Mouse (Mus musculus): Measurements from ENCODE around the gene Cops8. TPM values are rescaled to one million over a fixed set of nuclear protein-coding genes. Genes with fewer than 3 reads are reported as not detected.

The Cops8 gene
- total RNA-seq (2021), result 10 to 100 TPM; 87.2 to 97.9 TPM
- polyA plus RNA-seq (2012; rRNA removed), result 63.2 and 87.0 TPM in 2 replicates
- long read RNA-seq, transcript Cops8-201 (8 exons, 2,287 nt), result major isoform, 122 of 129 reads
- long read RNA-seq, partial matches to known transcripts, result 1 of 129 reads
- long read RNA-seq, other reads (novel, unspliced or antisense), result 6 of 129 reads

DNA sequence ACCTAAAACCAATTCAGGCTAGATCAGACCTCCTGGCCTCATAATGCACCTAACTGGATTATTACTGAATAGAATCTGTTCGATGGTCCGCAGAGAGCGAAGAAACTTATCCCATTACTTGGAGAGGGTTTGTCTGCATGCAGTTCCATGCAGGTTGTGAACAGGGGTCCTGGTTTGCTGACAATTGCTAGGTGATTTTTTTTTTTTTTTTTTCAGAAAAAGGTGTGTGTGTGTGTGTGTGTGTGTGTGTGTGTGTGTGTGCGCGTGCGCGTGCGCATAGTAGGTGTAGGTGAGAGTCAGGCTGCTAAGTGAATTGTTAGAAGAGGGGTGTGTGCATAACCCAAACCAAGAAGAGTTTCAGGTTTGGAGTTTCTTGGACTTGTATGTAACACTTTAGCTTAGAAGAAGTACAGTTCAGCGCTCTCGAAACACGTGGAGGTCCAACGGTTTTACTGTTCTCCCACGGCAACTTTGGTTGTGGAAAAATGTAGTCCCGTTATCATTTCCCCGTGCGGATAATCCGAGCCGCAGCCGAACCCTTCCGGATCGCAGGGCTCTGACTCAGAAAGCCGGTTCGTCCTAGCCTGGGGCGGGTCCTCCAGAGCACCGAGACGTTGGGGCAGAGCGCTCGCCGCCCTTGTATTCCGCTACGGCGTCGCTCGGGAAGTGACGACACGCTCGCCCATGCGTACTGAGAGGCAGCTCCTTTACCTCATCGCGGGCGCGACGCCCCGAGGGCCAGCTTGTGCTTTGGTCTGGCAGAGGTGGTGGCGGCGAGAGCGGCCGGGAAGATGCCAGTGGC, at the start of gene Cops8:
Cops8 (plus strand) TSS at position 223 of the 802 bp plus-strand sequence.
- 6% methylated on average over 48 of the region's 48 CpGs for WGBS
- TF ChIP-seq POLR2A (IDR thresholded peaks at IDR 0.05; ENCODE audit: insufficient read depth, low read depth, low read length) (peak; percentile 81), EP300 (IDR thresholded peaks at IDR 0.05; ENCODE audit: insufficient read depth, low read depth, low read length) (peak; percentile 78), CTCF (IDR thresholded peaks at IDR 0.05) (no peak)
- intact Hi-C loops (cut with DNase I), result no loop called here
- Histone ChIP-seq H3K9ac (ENCODE audit: low read depth, low read length) (peak within 1 kb of the TSS; percentile 89), H3K36me3 (ENCODE audit: control insufficient read depth, insufficient read depth, low read length) (no peaks in the 10 kb centered on the region), H3K27me3 (ENCODE audit: control insufficient read depth, insufficient read depth, low read length) (no peaks in the 10 kb centered on the region), H3K27ac (peak within 1 kb of the TSS; percentile 93), H3K79me2 (replicated peaks; ENCODE audit: control insufficient read depth, insufficient read depth, low read length) (peaks cover 3% of the 10 kb centered on the region), H3K4me1 (ENCODE audit: control insufficient read depth, insufficient read depth, low read length) (peaks cover 4% of the 10 kb centered on the region), H3K4me3 (peak within 1 kb of the TSS; percentile 99)
- DNase-seq, result peak; percentile 98 to 99

DNA sequence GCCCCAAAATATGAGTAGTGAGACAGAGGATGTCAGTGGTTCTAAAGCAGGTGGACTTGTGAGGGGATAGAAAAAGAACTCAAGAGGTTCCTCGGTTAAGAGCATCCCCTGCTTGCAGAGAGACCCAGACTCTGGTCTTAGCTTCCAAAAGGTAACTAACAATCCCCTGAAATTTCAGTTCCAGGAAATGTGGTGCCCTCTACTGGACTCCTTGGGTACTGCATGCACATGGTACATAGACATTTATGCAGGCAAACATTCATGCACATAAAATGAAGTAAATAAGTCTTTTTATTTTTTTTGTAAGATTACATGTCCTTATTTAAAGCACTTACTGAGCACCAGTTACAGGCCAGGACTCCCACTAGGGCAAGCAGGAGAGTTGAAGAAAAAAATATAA, 45.6 kb upstream of the Cops8 start:
- Histone ChIP-seq H3K4me3 (no peak overlapping the region), H3K9ac (ENCODE audit: low read depth, low read length) (no peak overlapping the region), H3K79me2 (replicated peaks; ENCODE audit: control insufficient read depth, insufficient read depth, low read length) (no peaks in the 10 kb centered on the region), H3K27me3 (ENCODE audit: control insufficient read depth, insufficient read depth, low read length) (no peaks in the 10 kb centered on the region), H3K36me3 (ENCODE audit: control insufficient read depth, insufficient read depth, low read length) (no peaks in the 10 kb centered on the region), H3K27ac (no peak overlapping the region), H3K4me1 (ENCODE audit: control insufficient read depth, insufficient read depth, low read length) (no peaks in the 10 kb centered on the region)
- 79% methylated on average over 1 of the region's 1 CpGs for WGBS
- intact Hi-C loops (cut with DNase I), result no loop called here
- TF ChIP-seq EP300 (IDR thresholded peaks at IDR 0.05; ENCODE audit: insufficient read depth, low read depth, low read length) (no peak), CTCF (IDR thresholded peaks at IDR 0.05) (peak; percentile 71), POLR2A (IDR thresholded peaks at IDR 0.05; ENCODE audit: insufficient read depth, low read depth, low read length) (no peak)
- DNase-seq, result no peak

DNA sequence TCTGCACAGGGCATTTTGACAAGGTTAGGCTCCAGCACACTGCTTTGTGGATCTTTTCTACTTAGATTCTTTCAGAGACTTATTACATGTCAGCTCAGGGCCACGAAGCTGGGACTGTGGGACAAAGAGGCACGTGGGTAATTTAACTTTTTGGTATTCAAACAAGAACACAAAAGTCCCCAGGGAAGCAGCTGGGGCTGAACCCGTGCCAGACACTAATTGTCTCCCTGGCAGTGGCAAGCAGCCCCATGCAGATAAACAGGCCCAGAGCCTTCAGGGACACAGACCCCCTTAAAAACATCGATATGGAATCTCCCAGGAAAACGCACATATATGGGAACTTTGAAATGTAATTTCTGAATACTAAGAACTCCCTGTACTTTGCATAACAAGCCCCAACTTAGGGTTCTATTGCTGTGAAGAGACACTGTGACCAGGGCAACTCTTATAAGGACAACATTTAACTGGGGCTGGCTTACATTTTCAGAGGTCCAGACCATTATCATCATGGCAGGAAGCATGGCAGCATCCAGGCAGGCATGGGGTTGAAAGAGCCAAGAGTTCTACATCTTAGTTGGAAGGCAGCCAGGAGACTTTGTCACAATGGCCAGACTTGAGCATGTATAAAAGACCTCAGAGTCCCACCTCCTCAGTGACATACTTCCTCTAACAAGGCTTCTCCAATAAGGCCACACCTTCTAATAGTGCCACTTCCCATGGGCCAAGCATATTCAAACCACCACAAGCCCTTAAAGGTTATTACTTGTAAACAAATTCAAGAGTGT, 41.6 kb upstream of the Cops8 start:
- intact Hi-C loops (cut with DNase I), result no loop called here
- Histone ChIP-seq H3K9ac (ENCODE audit: low read depth, low read length) (no peak overlapping the region), H3K4me3 (no peak overlapping the region), H3K27ac (no peak overlapping the region), H3K79me2 (replicated peaks; ENCODE audit: control insufficient read depth, insufficient read depth, low read length) (no peaks in the 10 kb centered on the region), H3K4me1 (ENCODE audit: control insufficient read depth, insufficient read depth, low read length) (no peaks in the 10 kb centered on the region), H3K36me3 (ENCODE audit: control insufficient read depth, insufficient read depth, low read length) (no peaks in the 10 kb centered on the region), H3K27me3 (ENCODE audit: control insufficient read depth, insufficient read depth, low read length) (no peaks in the 10 kb centered on the region)
- DNase-seq, result no peak
- 54% methylated on average over 5 of the region's 5 CpGs for WGBS
- TF ChIP-seq CTCF (IDR thresholded peaks at IDR 0.05) (no peak), POLR2A (IDR thresholded peaks at IDR 0.05; ENCODE audit: insufficient read depth, low read depth, low read length) (no peak)

DNA sequence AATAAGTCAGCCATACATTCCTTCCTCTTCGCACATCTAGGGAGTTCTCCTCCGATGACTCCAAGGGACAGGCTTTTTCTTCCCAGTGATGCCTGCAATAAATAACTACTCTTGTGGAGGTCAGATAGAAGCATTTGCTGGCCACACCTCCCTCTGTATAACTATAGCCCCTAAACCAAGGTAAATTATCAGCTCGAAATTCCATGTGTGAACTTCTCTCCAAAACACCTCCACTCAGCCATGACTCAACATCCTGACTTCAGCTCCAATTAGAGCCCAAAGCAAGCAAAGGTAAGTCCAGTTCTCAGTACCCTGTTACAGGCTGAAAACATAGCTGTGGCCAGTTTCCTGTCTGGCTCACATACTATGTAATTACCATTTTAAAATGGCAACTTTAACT, 38.8 kb upstream of the Cops8 start:
- H3K79me2 ChIP-seq (replicated peaks; ENCODE audit: control insufficient read depth, insufficient read depth, low read length), result no peaks in the 10 kb centered on the region
- no peaks in the 10 kb centered on the region for H3K36me3 ChIP-seq (ENCODE audit: control insufficient read depth, insufficient read depth, low read length)
- no peak for DNase-seq
- no peaks in the 10 kb centered on the region for H3K27me3 ChIP-seq (ENCODE audit: control insufficient read depth, insufficient read depth, low read length)
- TF ChIP-seq POLR2A (IDR thresholded peaks at IDR 0.05; ENCODE audit: insufficient read depth, low read depth, low read length) (no peak), CTCF (IDR thresholded peaks at IDR 0.05) (no peak), EP300 (IDR thresholded peaks at IDR 0.05; ENCODE audit: insufficient read depth, low read depth, low read length) (no peak)
- no peaks in the 10 kb centered on the region for H3K4me1 ChIP-seq (ENCODE audit: control insufficient read depth, insufficient read depth, low read length)
- no peak overlapping the region for H3K4me3 ChIP-seq
- H3K9ac ChIP-seq (ENCODE audit: low read depth, low read length), result no peak overlapping the region
- no peak overlapping the region for H3K27ac ChIP-seq
- WGBS, result 78% methylated on average over 3 of the region's 3 CpGs
- intact Hi-C loops (cut with DNase I), result no loop called here

DNA sequence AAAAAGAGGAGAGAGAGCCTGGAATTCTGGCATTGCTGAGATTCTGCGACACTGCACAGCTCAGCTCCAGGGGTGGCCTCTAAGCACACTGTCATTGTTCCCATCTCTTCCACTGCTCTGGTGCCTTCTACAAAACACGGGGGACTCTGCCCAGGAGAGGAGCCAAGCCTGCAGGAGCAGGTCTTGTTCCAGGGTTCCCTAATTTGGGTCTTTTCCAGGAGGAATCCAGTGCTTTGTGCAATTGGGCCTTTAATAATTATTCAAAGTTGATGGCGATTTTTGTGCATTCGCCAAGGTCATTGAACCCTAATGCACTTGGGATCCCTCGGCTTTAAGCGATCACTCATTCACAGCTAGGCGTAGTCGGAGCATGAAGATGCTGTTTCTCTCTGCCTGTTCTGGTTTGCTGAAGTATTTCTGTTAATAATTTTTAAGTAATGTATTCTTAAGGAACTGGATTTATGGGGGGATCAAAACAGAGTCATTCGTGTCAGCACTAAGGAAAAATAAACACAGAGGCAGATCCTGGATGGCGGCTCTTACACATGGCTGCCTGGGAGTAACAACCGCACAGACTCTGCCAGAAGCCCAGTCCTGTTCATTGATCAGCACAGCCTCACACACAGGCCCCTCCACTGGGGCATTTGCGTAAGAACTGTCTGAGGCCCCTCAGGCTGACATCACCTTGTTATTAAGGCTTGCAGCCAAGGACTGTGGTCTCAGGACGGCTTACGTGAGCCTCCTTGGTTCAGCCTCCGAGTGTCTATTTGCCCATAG, 35.9 kb upstream of the Cops8 start:
- H3K79me2 ChIP-seq (replicated peaks; ENCODE audit: control insufficient read depth, insufficient read depth, low read length), result no peaks in the 10 kb centered on the region
- intact Hi-C loops (cut with DNase I), result no loop called here
- no peak overlapping the region for H3K9ac ChIP-seq (ENCODE audit: low read depth, low read length)
- no peaks in the 10 kb centered on the region for H3K27me3 ChIP-seq (ENCODE audit: control insufficient read depth, insufficient read depth, low read length)
- no peak overlapping the region for H3K4me3 ChIP-seq
- no peaks in the 10 kb centered on the region for H3K4me1 ChIP-seq (ENCODE audit: control insufficient read depth, insufficient read depth, low read length)
- WGBS, result 74% methylated on average over 15 of the region's 15 CpGs
- DNase-seq, result peak in 1 of 2 experiments; percentile 14
- H3K36me3 ChIP-seq (ENCODE audit: control insufficient read depth, insufficient read depth, low read length), result no peaks in the 10 kb centered on the region
- TF ChIP-seq CTCF (IDR thresholded peaks at IDR 0.05), result no peak
- TF ChIP-seq POLR2A (IDR thresholded peaks at IDR 0.05; ENCODE audit: insufficient read depth, low read depth, low read length), result no peak
- no peak for TF ChIP-seq EP300 (IDR thresholded peaks at IDR 0.05; ENCODE audit: insufficient read depth, low read depth, low read length)
- H3K27ac ChIP-seq, result no peak overlapping the region

Data from heart, adult 2 months (tissue).